Mouse (Mus musculus) urinary bladder, postnatal 25 days (tissue): Measurements from ENCODE around the gene Sorl1.
"Not testable (repeated sequence)": the region's sequence is repeated elsewhere in the genome, so short reads cannot be mapped to it uniquely, and the experiment has no call there.

Experiments
- DNase-seq: peaks from one replicate; pipeline ENCODE4 v3.0.0; 2022; ENCODE audit warnings: low spot score

Gene Sorl1

DNA sequence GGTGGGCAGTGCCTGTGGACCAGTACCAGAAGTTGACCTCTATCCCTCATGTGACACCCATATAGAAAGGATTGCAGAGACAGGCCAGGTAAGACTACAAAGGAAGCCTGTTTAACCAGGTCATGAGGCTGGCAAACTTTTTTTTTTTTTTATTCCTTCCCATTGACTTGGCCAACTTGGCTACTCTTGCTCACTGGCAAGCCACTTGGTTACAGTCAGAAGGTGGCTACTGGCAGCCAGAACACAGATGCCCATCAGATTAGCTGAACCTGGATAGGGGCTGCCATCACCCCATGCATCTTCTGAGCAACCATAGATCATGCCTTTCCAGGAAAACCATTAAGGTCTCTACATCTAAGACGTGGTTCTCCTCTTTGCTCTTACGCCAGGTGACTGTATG lies 31.3 kb downstream of the Sorl1 start:
- no peak for DNase-seq

DNA sequence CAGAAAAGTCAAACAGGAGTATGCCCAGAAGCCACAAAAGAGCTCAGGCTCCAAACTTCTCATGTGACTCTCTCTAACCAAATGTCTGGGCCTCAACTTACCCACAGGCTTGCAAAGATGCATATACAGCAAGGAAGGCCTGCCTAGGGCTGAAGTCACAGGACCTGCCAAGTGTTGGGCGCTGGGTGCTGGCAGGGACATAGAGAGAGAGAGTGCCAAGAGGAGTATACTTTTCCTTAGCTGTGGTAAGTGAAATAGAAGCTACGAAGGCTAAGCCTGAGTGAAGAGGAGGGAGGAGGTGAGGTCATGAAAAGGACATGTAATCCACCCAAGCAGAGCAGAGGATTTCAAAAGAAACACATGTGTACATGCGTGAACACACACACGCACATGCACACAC lies 32.5 kb downstream of the Sorl1 start:
- no peak for DNase-seq

- DNase-seq = no peak
Observed at GRCm38 (mm10) chr9:42087921-42088320, 36.2 kb downstream of the Sorl1 start.

DNA sequence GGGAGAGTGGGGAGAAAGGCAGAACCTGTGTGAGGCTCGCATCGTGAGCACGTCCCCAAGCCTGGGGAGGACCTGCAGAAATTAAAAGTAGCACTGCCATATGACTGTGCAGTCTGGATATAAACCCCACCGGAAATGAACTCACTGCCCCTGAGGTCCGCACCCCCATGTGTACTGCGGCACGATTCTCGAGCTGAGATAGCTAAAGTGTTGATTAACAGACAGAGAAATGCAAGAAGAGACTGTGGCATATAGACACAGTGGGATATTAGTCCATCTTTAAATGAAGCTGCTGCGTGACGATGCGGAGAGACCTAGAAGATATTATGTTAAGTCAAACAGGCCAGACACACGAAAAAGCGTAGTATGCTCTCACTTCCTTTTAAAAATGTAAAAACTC lies 38.1 kb downstream of the Sorl1 start:
- DNase-seq = no peak

- DNase-seq = no peak
Observed at GRCm38 (mm10) chr9:42083661-42084067, 40.4 kb downstream of the Sorl1 start.

- no peak for DNase-seq
Observed at GRCm38 (mm10) chr9:42081681-42082530, 42.2 kb downstream of the Sorl1 start.

- DNase-seq = no peak
Observed at GRCm38 (mm10) chr9:42080671-42081070, 43.4 kb downstream of the Sorl1 start.

GRCm38 (mm10) chr9:42077112-42077845 lies 46.8 kb downstream of the Sorl1 start:
- DNase-seq = no peak

- DNase-seq = no peak
Observed at GRCm38 (mm10) chr9:42076256-42076849, 47.7 kb downstream of the Sorl1 start.

- DNase-seq = no peak
Observed at GRCm38 (mm10) chr9:42075241-42075640, 48.9 kb downstream of the Sorl1 start.

DNA sequence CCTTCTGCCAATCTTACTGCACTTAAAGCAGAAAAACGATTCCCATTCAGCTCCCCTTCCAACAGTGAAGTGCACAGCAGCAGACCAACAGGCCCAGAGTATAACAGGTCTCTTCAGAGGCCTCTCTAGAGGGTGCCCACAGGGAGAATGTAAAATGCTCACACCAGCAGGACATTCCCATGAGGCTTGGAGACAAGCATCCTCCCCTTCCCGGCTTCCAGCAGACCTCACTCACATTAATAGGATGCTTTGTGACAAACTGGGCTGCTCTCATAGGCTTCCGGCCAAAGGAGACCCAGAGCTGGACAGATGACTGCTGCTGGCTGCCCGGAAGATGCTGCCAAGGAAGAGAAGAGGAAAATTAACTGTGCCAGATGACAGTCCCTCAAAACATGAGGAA lies 52.1 kb downstream of the Sorl1 start:
- DNase-seq = no peak

GRCm38 (mm10) chr9:42070856-42071255 lies 53.2 kb downstream of the Sorl1 start:
- no peak for DNase-seq

DNA sequence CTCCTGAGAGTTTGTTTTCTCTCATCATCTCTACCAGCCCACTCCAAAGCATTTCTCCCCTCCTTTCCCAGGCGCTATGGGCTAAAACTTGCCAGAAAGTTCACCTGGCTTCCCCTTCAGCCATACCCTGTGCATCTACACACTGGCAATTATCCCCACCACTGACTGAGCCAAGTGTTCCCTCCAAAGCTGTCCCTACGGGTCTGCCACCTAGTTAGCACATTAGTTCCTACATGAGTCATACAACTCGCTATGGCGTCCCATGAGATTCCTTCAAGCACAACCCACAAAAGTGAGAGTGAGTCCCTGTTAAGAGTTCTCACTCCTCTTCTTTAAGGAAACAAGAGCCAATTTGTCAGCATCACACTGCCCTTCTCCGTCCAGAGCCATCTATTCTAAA lies 54.6 kb downstream of the Sorl1 start:
- no peak for DNase-seq

DNA sequence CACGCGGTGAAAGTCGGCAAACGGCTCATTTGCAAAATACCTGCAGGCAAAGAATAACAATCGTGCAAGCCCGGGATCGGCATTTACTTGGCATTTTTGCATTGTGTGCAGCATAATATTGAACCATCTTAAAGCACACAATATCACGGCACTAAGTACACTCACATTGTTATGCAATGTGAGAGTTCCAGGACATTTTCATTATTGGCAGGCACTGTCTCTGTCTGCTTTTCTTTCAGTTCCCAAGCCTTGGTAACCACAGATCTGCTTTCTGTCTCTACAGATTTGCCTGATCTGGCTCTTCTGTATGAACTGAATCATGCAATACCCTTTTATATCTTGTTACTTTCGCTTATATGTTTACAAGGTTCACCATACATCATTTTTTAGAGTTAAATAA lies 56.1 kb downstream of the Sorl1 start:
- no peak for DNase-seq

GRCm38 (mm10) chr9:42065756-42066155 lies 58.3 kb downstream of the Sorl1 start:
- no peak for DNase-seq

DNA sequence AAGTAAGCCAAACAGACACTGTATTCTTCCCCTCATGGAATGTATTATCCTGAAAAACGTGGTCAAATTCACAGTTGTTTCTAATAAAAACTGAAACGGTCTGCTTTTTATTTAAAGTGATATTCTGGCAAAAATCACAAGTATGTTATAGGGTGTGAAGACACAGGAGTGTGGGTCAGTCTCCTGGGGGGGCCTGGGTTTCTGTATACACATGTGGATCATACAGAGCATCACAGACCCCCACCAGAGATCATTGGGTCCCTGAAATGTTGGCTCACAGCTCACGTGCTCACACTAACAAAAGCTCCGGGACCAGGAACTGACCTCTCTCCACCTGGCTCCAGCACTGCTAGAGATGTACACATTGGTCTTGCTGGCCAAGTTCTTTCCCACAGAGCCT lies 60.7 kb downstream of the Sorl1 start:
- DNase-seq = no peak

- no peak for DNase-seq
Observed at GRCm38 (mm10) chr9:42062269-42062668, 61.8 kb downstream of the Sorl1 start.

DNA sequence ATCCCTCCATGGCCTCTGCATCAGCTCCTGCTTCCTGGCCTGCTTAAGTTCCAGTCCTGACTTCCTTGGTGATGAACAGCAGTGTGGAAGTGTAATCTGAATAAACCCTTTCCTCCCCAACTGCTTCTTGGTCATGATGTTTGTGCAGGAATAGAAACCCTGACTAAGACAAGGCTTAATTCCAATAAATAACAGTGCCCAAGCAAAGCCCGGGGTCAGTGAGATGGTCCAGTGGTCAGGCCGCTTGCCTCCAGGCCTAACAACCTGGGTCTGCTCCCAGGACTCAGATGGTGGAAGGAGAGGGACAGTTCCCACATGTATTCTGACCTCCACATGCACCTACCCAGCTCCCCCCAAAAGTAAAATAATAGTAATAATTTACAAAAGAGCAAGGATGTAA lies 65.1 kb downstream of the Sorl1 start:
- DNase-seq = not testable (repeated sequence)

DNA sequence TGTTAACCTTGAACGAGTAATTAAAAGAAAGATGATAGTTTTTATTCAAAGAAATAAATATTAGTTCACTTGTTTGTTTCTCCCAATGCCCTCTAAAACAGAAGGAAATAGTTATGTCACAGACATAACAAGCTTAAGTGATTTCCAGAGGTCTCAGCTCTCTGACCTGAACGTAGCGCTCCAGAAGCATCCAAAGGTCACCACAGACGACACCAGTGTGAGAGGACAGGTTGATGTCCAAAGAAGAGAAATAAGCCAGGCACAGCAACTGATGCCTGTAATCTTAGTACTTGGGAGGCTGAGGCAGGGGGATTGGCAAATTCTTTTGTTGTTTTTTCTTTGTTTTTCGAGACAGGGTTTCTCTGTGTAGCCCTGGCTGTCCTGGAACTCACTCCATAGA lies 67.5 kb downstream of the Sorl1 start:
- no peak for DNase-seq

- DNase-seq = no peak
Observed at GRCm38 (mm10) chr9:42055378-42055777, 68.7 kb downstream of the Sorl1 start.

GRCm38 (mm10) chr9:42054339-42055272 lies 69.5 kb downstream of the Sorl1 start:
- DNase-seq = no peak
